Mouse (Mus musculus) liver, embryonic 11.5 days (tissue): ENCODE data around the gene Fancc. TPM values are rescaled to one million over a fixed set of nuclear protein-coding genes. Genes with fewer than 3 reads are reported as not detected.

Source experiments
- ATAC-seq: fragments of 200-750 bp; cut with Nextera tagmentation; replicated peaks from 2 replicates; pipeline ENCODE4 v1.8.0; 2017; ENCODE audit warnings: moderate number of reproducible peaks, mild to moderate bottlenecking, moderate TSS enrichment, moderate library complexity; ENCODE audit not compliant: low FRiP score
- DNase-seq: peaks from one replicate; pipeline ENCODE4 v3.0.0-alpha.2; 2017; ENCODE audit warnings: low spot score
- H3K27ac ChIP-seq: fragments of 300-500 bp; sonication (generic); 2 replicates; pipeline ENCODE4 v1.5.1; 2014; ENCODE audit warnings: mild to moderate bottlenecking, low read depth, low read length, control low read depth
- H3K27me3 ChIP-seq: fragments of 300-500 bp; sonication (generic); replicated peaks from 2 replicates; pipeline ENCODE4 v1.6.1; 2014; ENCODE audit warnings: low read length, mixed read lengths; ENCODE audit not compliant: control insufficient read depth, insufficient read depth
- H3K36me3 ChIP-seq: fragments of 300-500 bp; sonication (generic); 2 replicates; pipeline ENCODE4 v1.6.1; 2014; ENCODE audit warnings: mild to moderate bottlenecking, low read length, moderate library complexity, mixed read lengths; ENCODE audit not compliant: control insufficient read depth, insufficient read depth
- H3K4me1 ChIP-seq: fragments of 300-500 bp; sonication (generic); replicated peaks from 2 replicates; pipeline ENCODE4 v1.6.1; 2014; ENCODE audit warnings: low read length, mixed read lengths; ENCODE audit not compliant: control insufficient read depth, insufficient read depth
- H3K4me2 ChIP-seq: fragments of 300-500 bp; sonication (generic); 2 replicates; pipeline ENCODE4 v1.6.1; 2014; ENCODE audit warnings: mild to moderate bottlenecking, control low read depth, moderate library complexity
- H3K4me3 ChIP-seq: fragments of 300-500 bp; sonication (generic); 2 replicates; pipeline ENCODE4 v1.5.1; 2014; ENCODE audit warnings: low read depth, low read length, control low read depth
- H3K9ac ChIP-seq: fragments of 300-500 bp; sonication (generic); 2 replicates; pipeline ENCODE4 v1.6.1; 2014; ENCODE audit warnings: low read depth, low read length, control low read depth
- H3K9me3 ChIP-seq: fragments of 300-500 bp; sonication (generic); 2 replicates; pipeline ENCODE4 v1.6.1; 2016; ENCODE audit warnings: low read length, inconsistent platforms, mixed read lengths; ENCODE audit not compliant: control insufficient read depth
- WGBS: fragments of 180-500 bp; shearing (Covaris S2); extraction: QIAGEN DNeasy Blood & Tissue Kit; methylation state at CpG from one replicate; pipeline ENCODE4 v1.1.7; 2014; 5-methylcytosine and 5-hydroxymethylcytosine counted together
- polyA plus RNA-seq: library from polyadenylated mRNA; unstranded; fragments of >200 nt; fragmentation: Nextera tagmentation; extraction: Ambion mirVana; gene quantifications from 2 replicates; pipeline ENCODE4 v1.2.1, GENCODE M21; 2014

The Fancc gene
- polyA plus RNA-seq: 16.0 and 18.9 TPM in 2 replicates

DNA sequence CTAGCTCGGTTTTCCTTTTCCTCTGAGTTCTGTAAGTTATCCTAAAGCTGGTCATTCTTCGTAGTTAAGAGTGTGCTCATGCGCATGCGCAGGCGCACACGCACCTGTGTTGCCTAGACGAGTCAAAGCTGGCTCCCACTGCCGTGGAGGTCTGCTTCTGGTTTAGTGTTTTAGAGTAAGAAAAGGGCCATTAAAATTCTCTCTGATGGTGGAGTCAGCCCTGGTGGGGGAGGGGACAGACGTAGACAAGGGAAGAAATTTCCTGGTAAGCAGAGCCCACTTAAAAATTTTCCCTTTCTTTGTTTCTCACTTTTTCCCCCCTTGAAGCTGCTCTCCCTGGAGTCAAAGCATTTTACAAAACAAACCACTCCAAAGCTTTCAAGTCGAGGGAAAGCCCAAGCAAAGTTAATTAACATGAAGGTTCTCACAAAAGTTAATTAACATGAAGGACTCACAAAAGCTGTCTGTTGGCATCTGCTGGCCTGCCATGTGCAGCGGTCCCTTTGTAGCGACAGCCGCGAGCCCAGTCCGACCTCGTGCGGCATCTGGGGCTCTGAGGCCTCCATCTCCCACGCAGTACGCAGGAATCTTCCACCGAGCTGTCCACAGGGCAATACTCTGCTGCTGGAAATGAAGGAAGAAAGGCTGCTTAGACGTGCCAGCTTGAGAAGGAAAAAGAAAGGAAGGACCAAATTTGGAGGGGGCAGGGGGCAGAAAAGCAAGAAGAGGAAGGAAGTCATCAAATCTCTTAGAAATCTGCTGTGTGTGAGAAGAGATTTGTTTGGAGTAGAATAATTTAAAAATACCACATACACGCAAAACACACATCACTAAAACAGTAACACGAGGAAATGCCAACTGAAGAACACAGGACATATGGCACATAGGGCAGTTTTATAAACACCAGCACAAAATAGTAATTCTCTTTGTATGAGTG is at the start of gene Fancc:
Fancc (minus strand) TSS at position 633 of the 937 bp plus-strand sequence.
- no peak within 1 kb of the TSS; the same call in 1 of the 2 replicates for H3K4me2 ChIP-seq
- WGBS: 38% methylated on average over 23 of the region's 23 CpGs
- no peak for DNase-seq

GRCm38 (mm10) chr13:63545291-63545690 is 48.2 kb upstream of the Fancc start:
- Histone ChIP-seq H3K27ac (no peak overlapping the region), H3K9me3 (no peaks in the 10 kb centered on the region), H3K4me2 (no peak overlapping the region), H3K27me3 (no peaks in the 10 kb centered on the region), H3K4me3 (no peak overlapping the region), H3K4me1 (peaks cover 4% of the 10 kb centered on the region), H3K36me3 (peaks cover 30% of the 10 kb centered on the region), H3K9ac (no peak overlapping the region)
- 84% methylated on average over 7 of the region's 7 CpGs for WGBS
- ATAC-seq (no peak), DNase-seq (no peak)

More for the DNA sequence above, at the start of gene Fancc:
- Histone ChIP-seq H3K27me3 (no peaks in the 10 kb centered on the region; the same call in 1 of the 2 replicates), H3K27ac (no peak within 1 kb of the TSS), H3K9me3 (no peaks in the 10 kb centered on the region), H3K4me1 (no peaks in the 10 kb centered on the region), H3K36me3 (no peaks in the 10 kb centered on the region), H3K4me3 (no peak within 1 kb of the TSS), H3K9ac (no peak within 1 kb of the TSS)
- ATAC-seq: no peak

DNA sequence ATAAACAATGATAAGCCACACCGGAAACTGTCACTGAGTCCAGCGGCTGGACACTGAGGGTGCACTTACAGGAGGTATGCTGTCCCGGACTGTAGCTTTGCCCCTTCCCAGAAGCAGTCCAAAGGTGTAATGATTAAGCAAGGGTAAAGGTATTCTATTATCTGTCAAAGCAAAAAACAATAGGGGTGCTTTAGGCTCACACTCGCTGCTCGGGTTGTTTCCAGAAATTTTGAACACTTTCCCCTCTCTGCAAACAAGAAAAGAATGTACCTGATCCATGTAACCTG is 47.8 kb upstream of the Fancc start:
- DNase-seq (no peak), ATAC-seq (no peak)
- Histone ChIP-seq H3K9me3 (no peaks in the 10 kb centered on the region), H3K9ac (no peak overlapping the region), H3K4me1 (0 out of 2 replicates have a peak, but pooled peaks cover 2% of the 10 kb centered on the region), H3K4me2 (no peak overlapping the region), H3K27me3 (no peaks in the 10 kb centered on the region), H3K36me3 (peaks cover 30% of the 10 kb centered on the region), H3K27ac (no peak overlapping the region), H3K4me3 (no peak overlapping the region)
- WGBS: 69% methylated on average over 5 of the region's 5 CpGs

GRCm38 (mm10) chr13:63544119-63544966 is 47.3 kb upstream of the Fancc start:
- H3K27me3 ChIP-seq: no peaks in the 10 kb centered on the region
- H3K4me1 ChIP-seq: 0 out of 2 replicates have a peak, but pooled peaks cover under 1% of the 10 kb centered on the region
- peaks cover 36% of the 10 kb centered on the region for H3K36me3 ChIP-seq
- no peak overlapping the region for H3K9ac ChIP-seq
- H3K9me3 ChIP-seq: no peaks in the 10 kb centered on the region
- H3K4me3 ChIP-seq: no peak overlapping the region
- no peak overlapping the region for H3K27ac ChIP-seq
- DNase-seq (no peak), ATAC-seq (no peak)
- 81% methylated on average over 13 of the region's 13 CpGs for WGBS
- no peak overlapping the region for H3K4me2 ChIP-seq

DNA sequence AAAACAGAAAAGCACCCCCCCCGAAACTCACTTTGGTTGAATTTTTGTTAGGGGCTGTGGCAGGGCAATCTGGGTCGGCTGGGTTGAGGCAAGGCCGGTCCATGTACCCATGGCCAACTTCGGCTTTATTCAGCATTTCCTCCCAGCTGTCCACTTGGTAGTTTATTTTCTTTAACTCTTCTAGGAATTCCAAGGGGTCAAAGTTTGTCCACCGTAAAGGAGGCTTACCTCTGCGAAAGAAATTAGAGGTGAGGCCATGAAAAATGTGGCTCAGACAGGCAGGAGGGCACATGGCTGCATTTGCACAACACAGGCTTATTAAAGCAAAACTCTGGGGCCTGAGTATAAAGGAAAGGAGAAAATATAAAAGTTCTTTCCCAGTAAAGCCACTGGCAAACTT is 46.4 kb upstream of the Fancc start:
- no peak overlapping the region for H3K4me2 ChIP-seq
- H3K36me3 ChIP-seq: peaks cover 44% of the 10 kb centered on the region
- no peaks in the 10 kb centered on the region for H3K27me3 ChIP-seq
- DNase-seq (no peak), ATAC-seq (no peak)
- no peaks in the 10 kb centered on the region for H3K9me3 ChIP-seq
- H3K4me3 ChIP-seq: no peak overlapping the region
- no peak overlapping the region for H3K27ac ChIP-seq
- WGBS: 86% methylated on average over 6 of the region's 6 CpGs
- no peak overlapping the region for H3K9ac ChIP-seq
- H3K4me1 ChIP-seq: no peaks in the 10 kb centered on the region

DNA sequence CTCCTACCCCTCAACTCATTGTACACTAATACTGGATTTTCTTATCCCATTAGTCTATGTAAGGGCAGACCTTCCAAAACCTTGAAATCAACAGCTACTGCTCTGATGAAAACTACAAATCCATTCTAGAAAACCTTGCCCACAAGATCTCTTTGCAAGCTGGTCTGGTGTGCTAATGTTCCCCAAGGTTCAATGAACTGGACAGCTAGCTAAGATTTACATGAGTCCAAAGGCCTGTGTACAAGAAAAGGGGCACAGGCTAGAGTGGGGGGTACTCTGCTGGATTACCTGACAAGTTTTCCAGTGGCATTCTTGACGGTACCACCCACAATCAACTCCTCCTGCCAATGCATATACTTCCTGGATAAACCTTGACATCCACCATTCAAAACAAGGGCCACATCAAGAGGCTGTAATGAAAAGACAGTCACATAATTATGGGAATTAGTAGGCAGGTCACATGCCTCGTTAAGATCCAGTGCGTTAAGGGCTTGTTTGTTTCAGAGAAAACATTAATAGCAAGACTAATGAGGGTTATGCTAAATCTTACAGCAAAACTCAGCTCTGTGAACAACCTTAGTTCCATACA is 45.8 kb upstream of the Fancc start:
- Histone ChIP-seq H3K4me3 (no peak overlapping the region), H3K4me2 (no peak overlapping the region), H3K27me3 (no peaks in the 10 kb centered on the region), H3K27ac (no peak overlapping the region), H3K4me1 (no peaks in the 10 kb centered on the region), H3K36me3 (peaks cover 49% of the 10 kb centered on the region), H3K9ac (no peak overlapping the region), H3K9me3 (no peaks in the 10 kb centered on the region)
- ATAC-seq (no peak), DNase-seq (no peak)
- WGBS: 84% methylated on average over 3 of the region's 3 CpGs

DNA sequence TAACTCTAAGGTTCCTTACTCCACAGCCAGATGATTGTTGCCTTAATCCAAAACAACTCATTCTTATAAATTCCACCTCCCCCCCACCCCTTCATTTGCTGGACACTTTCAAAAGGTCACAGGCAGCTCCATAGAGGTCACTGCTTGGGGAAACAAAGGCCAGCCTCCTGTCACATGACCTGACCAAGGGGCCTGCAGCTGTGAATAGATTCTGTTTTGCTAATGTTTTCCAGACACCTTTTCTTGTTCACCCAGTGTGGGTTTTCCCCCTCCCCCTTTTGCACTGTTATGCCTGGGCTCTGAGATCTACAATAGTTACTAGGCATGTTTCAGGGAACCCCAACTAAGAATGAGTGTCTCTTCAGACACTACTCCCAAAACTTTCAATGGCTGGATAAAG is 44.4 kb upstream of the Fancc start:
- DNase-seq (no peak), ATAC-seq (no peak)
- no peaks in the 10 kb centered on the region for H3K27me3 ChIP-seq
- no peaks in the 10 kb centered on the region for H3K9me3 ChIP-seq
- H3K27ac ChIP-seq: no peak overlapping the region
- no peak overlapping the region for H3K4me3 ChIP-seq
- H3K4me1 ChIP-seq: no peaks in the 10 kb centered on the region
- H3K36me3 ChIP-seq: peaks cover 54% of the 10 kb centered on the region
- no peak overlapping the region for H3K9ac ChIP-seq
- H3K4me2 ChIP-seq: no peak overlapping the region

GRCm38 (mm10) chr13:63540584-63540983 is 43.5 kb upstream of the Fancc start:
- WGBS: 89% methylated on average over 12 of the region's 12 CpGs
- ATAC-seq: no peak
- no peaks in the 10 kb centered on the region for H3K9me3 ChIP-seq

More at GRCm38 (mm10) chr13:63540584-63540983, 43.5 kb upstream of the Fancc start:
- Histone ChIP-seq H3K4me1 (no peaks in the 10 kb centered on the region), H3K36me3 (peaks cover 58% of the 10 kb centered on the region), H3K27ac (no peak overlapping the region), H3K4me2 (no peak overlapping the region), H3K27me3 (no peaks in the 10 kb centered on the region), H3K9ac (no peak overlapping the region), H3K4me3 (no peak overlapping the region)
- DNase-seq: no peak
